Mouse (Mus musculus) lung, embryonic 14.5 days (tissue): ENCODE data around the gene Prpf3. TPM values are rescaled to one million over a fixed set of nuclear protein-coding genes. Genes with fewer than 3 reads are reported as not detected.

ENCODE experiments used
- ATAC-seq: fragments of 200-750 bp; cut with Nextera tagmentation; 2 replicates; pipeline ENCODE4 v1.8.0; 2017; ENCODE audit warnings: mild to moderate bottlenecking, moderate TSS enrichment, moderate library complexity; ENCODE audit not compliant: insufficient read depth
- DNase-seq: peaks from one replicate; pipeline ENCODE4 v3.0.0-alpha.2; 2015
- H3K27ac ChIP-seq: fragments of 300-500 bp; sonication (generic); 2 replicates; pipeline ENCODE4 v1.5.1; 2014; ENCODE audit warnings: low read depth, mild to moderate bottlenecking, moderate library complexity
- H3K27me3 ChIP-seq: fragments of 300-500 bp; sonication (generic); 2 replicates; pipeline ENCODE4 v1.6.1; 2014; ENCODE audit warnings: low read length, control low read depth; ENCODE audit not compliant: insufficient read depth
- H3K36me3 ChIP-seq: fragments of 300-500 bp; sonication (generic); 2 replicates; pipeline ENCODE4 v1.6.1; 2014; ENCODE audit warnings: control low read depth; ENCODE audit not compliant: insufficient read depth
- H3K4me1 ChIP-seq: fragments of 300-500 bp; sonication (generic); 2 replicates; pipeline ENCODE4 v1.6.1; 2014; ENCODE audit warnings: antibody characterized with exemption, control low read depth; ENCODE audit not compliant: insufficient read depth
- H3K4me2 ChIP-seq: fragments of 300-500 bp; sonication (generic); 2 replicates; pipeline ENCODE4 v1.6.1; 2014; ENCODE audit warnings: mild to moderate bottlenecking
- H3K4me3 ChIP-seq: fragments of 300-500 bp; sonication (generic); 2 replicates; pipeline ENCODE4 v1.5.1; 2014; ENCODE audit warnings: low read depth, low read length
- H3K9ac ChIP-seq: fragments of 300-500 bp; sonication (generic); 2 replicates; pipeline ENCODE4 v1.6.1; 2014
- H3K9me3 ChIP-seq: fragments of 300-500 bp; sonication (generic); 2 replicates; pipeline ENCODE4 v1.6.1; 2016; ENCODE audit warnings: low read depth, low read length, control low read depth
- CTCF ChIP-seq: IDR thresholded peaks from 2 replicates; pipeline ENCODE4 v1.5.1; 2016; ENCODE audit warnings: antibody characterized with exemption, low read depth
- WGBS: fragments of 180-500 bp; shearing (Covaris S2); extraction: QIAGEN DNeasy Blood & Tissue Kit; methylation state at CpG from one replicate; pipeline ENCODE4 v1.1.7; 2014; 5-methylcytosine and 5-hydroxymethylcytosine counted together
- polyA plus RNA-seq: library from polyadenylated mRNA; unstranded; fragments of >200 nt; fragmentation: Nextera tagmentation; extraction: Ambion mirVana; gene quantifications from 2 replicates; pipeline ENCODE4 v1.2.1, GENCODE M21; 2014

The Prpf3 gene
- polyA plus RNA-seq, 1 experiment from 2014 or later, result 63.7 TPM

GRCm38 (mm10) chr3:95803851-95804250, 51.8 kb downstream of the Prpf3 start:
- ATAC-seq (no peak), DNase-seq (no peak)
- no peaks in the 10 kb centered on the region for H3K4me1 ChIP-seq
- WGBS, result 93% methylated on average over 4 of the region's 4 CpGs
- H3K27ac ChIP-seq, result no peak overlapping the region
- H3K4me2 ChIP-seq, result no peak overlapping the region
- no peak overlapping the region for H3K9ac ChIP-seq
- no peaks in the 10 kb centered on the region for H3K27me3 ChIP-seq
- H3K9me3 ChIP-seq, result no peaks in the 10 kb centered on the region
- TF ChIP-seq CTCF, result no peak
- no peak overlapping the region for H3K4me3 ChIP-seq
- peaks cover 14% of the 10 kb centered on the region; the same call in 1 of the 2 replicates for H3K36me3 ChIP-seq

DNA sequence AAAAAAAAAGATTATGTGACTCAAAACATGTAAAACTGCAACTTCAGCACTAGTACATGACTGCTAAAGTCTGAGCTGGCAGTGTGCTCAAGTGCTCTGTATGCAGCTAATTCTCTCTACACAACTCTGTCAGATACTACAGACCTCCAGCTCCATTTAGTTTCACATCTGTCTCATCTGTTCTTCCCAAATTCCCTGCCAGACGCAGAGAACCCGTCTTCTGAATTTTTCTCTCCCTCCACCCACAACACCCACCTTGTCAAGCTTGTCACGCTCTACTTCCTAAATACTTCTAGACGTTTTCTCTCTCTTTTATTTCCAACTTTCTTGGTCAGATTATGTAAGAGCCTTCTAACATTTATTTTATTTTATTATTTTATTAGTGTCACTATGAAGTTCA, 56.9 kb downstream of the Prpf3 start:
- no peaks in the 10 kb centered on the region for H3K36me3 ChIP-seq

DNA sequence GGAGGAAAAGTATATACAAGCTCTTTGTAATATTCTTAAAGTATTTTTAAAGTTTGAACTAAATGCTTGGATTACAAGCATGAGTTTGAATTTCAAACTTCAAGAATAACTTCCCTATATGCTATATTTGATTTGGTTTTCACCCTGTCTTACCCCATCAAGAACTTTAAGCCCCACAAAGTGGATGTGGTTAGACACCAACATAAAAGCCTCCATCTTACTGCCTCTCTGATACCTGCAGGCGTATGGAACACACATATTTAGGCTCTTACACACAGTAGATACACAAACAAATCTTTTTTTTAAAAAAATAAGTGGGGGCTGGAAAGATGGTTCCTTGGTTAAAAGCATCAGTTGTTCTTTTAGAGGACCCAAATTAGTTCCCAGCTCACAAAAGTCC, 61.4 kb downstream of the Prpf3 start:
- ATAC-seq (no peak), DNase-seq (no peak)
- WGBS, result 89% methylated on average over 1 of the region's 1 CpGs
- Histone ChIP-seq H3K4me2 (no peak overlapping the region), H3K36me3 (peaks cover 2% of the 10 kb centered on the region; the same call in 1 of the 2 replicates), H3K4me3 (no peak overlapping the region), H3K4me1 (no peaks in the 10 kb centered on the region), H3K27ac (no peak overlapping the region), H3K9ac (no peak overlapping the region), H3K27me3 (no peaks in the 10 kb centered on the region), H3K9me3 (no peaks in the 10 kb centered on the region)
- no peak for TF ChIP-seq CTCF

More for the DNA sequence above, 56.9 kb downstream of the Prpf3 start:
- DNase-seq (no peak), ATAC-seq (no peak)
- H3K27ac ChIP-seq, result no peak overlapping the region
- WGBS, result 77% methylated on average over 4 of the region's 4 CpGs
- H3K9me3 ChIP-seq, result no peaks in the 10 kb centered on the region
- H3K4me2 ChIP-seq, result no peak overlapping the region
- no peaks in the 10 kb centered on the region for H3K27me3 ChIP-seq
- no peak overlapping the region for H3K4me3 ChIP-seq
- no peak for TF ChIP-seq CTCF
- H3K9ac ChIP-seq, result no peak overlapping the region
- no peaks in the 10 kb centered on the region for H3K4me1 ChIP-seq

DNA sequence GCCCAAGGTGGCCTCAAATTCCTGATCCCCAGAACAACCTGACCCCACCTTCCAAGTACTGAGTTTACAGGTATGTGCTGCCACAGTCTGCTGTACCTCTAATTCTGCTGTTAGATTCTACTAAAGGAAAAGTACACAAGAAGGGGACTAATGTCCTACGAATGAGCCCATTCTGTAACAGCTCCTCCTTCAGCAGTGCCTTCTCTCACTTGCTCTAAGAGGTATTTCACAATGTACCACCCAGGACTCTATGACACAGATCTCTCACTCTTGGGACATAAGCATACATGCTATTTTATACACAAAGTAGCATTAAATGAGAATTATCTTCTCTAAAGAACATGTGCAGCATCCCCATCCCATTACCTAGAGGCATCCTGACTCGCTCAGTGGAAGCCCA, 62.0 kb downstream of the Prpf3 start:
- no peak overlapping the region for H3K4me2 ChIP-seq
- H3K4me1 ChIP-seq, result no peaks in the 10 kb centered on the region
- no peaks in the 10 kb centered on the region for H3K9me3 ChIP-seq
- no peak for TF ChIP-seq CTCF
- no peaks in the 10 kb centered on the region for H3K27me3 ChIP-seq
- no peak overlapping the region for H3K9ac ChIP-seq
- DNase-seq, result no peak
- ATAC-seq, result no peak
- peaks cover 6% of the 10 kb centered on the region; the same call in 1 of the 2 replicates for H3K36me3 ChIP-seq
- 65% methylated on average over 2 of the region's 2 CpGs for WGBS
- no peak overlapping the region for H3K27ac ChIP-seq
- H3K4me3 ChIP-seq, result no peak overlapping the region

DNA sequence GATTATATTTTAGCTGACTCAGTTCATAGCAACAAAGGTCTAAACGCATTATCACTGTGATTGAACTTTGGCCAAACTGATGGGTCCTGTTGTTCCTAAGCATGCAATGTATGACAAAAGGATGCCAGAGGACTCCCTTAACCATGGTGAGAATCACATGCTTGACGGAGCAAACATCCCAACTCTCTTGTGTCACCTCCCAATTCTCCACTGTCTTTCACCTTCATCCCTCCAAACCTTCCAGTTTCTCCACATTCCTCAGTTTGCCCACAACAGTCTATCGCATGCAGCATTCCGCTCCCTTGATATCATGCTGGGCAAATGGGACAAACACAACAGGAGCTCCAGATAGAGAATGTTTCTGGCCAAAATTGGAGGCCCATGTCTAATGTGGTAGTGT, 70.2 kb downstream of the Prpf3 start:
- WGBS, result 88% methylated on average over 4 of the region's 4 CpGs
- DNase-seq (no peak), ATAC-seq (no peak)
- Histone ChIP-seq H3K27ac (no peak overlapping the region), H3K36me3 (peaks cover 70% of the 10 kb centered on the region), H3K27me3 (no peaks in the 10 kb centered on the region), H3K4me3 (no peak overlapping the region), H3K4me2 (no peak overlapping the region), H3K9ac (no peak overlapping the region), H3K4me1 (no peaks in the 10 kb centered on the region), H3K9me3 (no peaks in the 10 kb centered on the region)
- TF ChIP-seq CTCF, result no peak

Other genes starting within 250 kb of the Prpf3 start
- gene Ensa, start 230.9 kb downstream of the Prpf3 start, polyA plus RNA-seq, result 64.8 and 66.7 TPM in 2 replicates
- gene Mcl1, start 197.1 kb downstream of the Prpf3 start, polyA plus RNA-seq, result 82.3 and 83.2 TPM in 2 replicates
- 1.6 and 4.0 TPM in 2 replicates for gene Adamtsl4, start 168.0 kb downstream of the Prpf3 start, polyA plus RNA-seq
- gene Ecm1, start 116.3 kb downstream of the Prpf3 start, polyA plus RNA-seq, result 23.5 and 27.7 TPM in 2 replicates
- 47.5 and 52.3 TPM in 2 replicates for gene Tars2, start 95.7 kb downstream of the Prpf3 start, polyA plus RNA-seq
- 23.8 and 24.1 TPM in 2 replicates for gene Rprd2, start 37.0 kb downstream of the Prpf3 start, polyA plus RNA-seq
- gene Mrps21, start 15.6 kb upstream of the Prpf3 start, polyA plus RNA-seq, result 312 and 328 TPM in 2 replicates
- 5.3 and 6.4 TPM in 2 replicates for gene Ciart, start 26.4 kb upstream of the Prpf3 start, polyA plus RNA-seq
- gene BC028528, start 36.1 kb upstream of the Prpf3 start, polyA plus RNA-seq, result 51.4 and 55.4 TPM in 2 replicates
- 44.5 and 47.9 TPM in 2 replicates for gene Aph1a, start 38.1 kb upstream of the Prpf3 start, polyA plus RNA-seq
- 10.4 and 12.5 TPM in 2 replicates for gene Car14, start 48.8 kb upstream of the Prpf3 start, polyA plus RNA-seq
- 80.5 and 84.0 TPM in 2 replicates for gene Anp32e, start 73.4 kb upstream of the Prpf3 start, polyA plus RNA-seq
- gene Plekho1, start 140.1 kb upstream of the Prpf3 start, polyA plus RNA-seq, result 36.7 and 37.0 TPM in 2 replicates
- gene Vps45, start 202.6 kb upstream of the Prpf3 start, polyA plus RNA-seq, result 18.6 and 19.7 TPM in 2 replicates
- gene Otud7b, start 248.6 kb upstream of the Prpf3 start, polyA plus RNA-seq, result 18.9 and 21.3 TPM in 2 replicates